Mouse (Mus musculus) cerebellum, adult 2 months (tissue): ENCODE measurements at regions not wholly inside any gene's neighbourhood (a gene's known extent, or its start where the extent isn't known, plus 50 kb on each side); places are given as distances from the start of the nearest gene placed in this dataset.

ENCODE experiments used
- DNase-seq, 2 experiments: peaks; one replicate each; pipeline ENCODE4 v3.0.0; 2021
- H3K27ac ChIP-seq: fragments of 200-500 bp; 2 replicates; pipeline ENCODE4 v1.5.1; 2012; ENCODE audit warnings: low read length, control low read depth, inconsistent platforms; ENCODE audit not compliant: insufficient read depth
- H3K27me3 ChIP-seq: fragments of 200-500 bp; 2 replicates; pipeline ENCODE4 v1.6.1; 2012; ENCODE audit warnings: inconsistent platforms, mild to moderate bottlenecking, low read length, moderate library complexity; ENCODE audit not compliant: control insufficient read depth, insufficient read depth
- H3K4me1 ChIP-seq: fragments of 200-500 bp; 2 replicates; pipeline ENCODE4 v1.6.1; 2011; ENCODE audit warnings: low read length; ENCODE audit not compliant: control insufficient read depth, insufficient read depth
- H3K4me3 ChIP-seq: fragments of 200-500 bp; replicated peaks from 2 replicates; pipeline ENCODE3; 2011; ENCODE audit warnings: mild to moderate bottlenecking, low read depth, low read length, control low read depth; ENCODE audit not compliant: insufficient read depth
- CTCF ChIP-seq: fragments of 200-500 bp; IDR thresholded peaks from 2 replicates; pipeline ENCODE4 v1.5.1; 2011; ENCODE audit warnings: low read depth, mild to moderate bottlenecking, control low read depth, low read length, moderate library complexity, borderline replicate concordance; ENCODE audit not compliant: insufficient read depth
- POLR2A ChIP-seq: fragments of 200-500 bp; IDR thresholded peaks from 2 replicates; pipeline ENCODE4 v1.6.1; 2011; ENCODE audit warnings: low read length, control low read depth, borderline replicate concordance; ENCODE audit not compliant: insufficient read depth
- WGBS: fragments of 180-500 bp; shearing (Covaris S2); methylation state at CpG from one replicate; pipeline ENCODE4 v1.1.7; 2018; 5-methylcytosine and 5-hydroxymethylcytosine counted together

DNA sequence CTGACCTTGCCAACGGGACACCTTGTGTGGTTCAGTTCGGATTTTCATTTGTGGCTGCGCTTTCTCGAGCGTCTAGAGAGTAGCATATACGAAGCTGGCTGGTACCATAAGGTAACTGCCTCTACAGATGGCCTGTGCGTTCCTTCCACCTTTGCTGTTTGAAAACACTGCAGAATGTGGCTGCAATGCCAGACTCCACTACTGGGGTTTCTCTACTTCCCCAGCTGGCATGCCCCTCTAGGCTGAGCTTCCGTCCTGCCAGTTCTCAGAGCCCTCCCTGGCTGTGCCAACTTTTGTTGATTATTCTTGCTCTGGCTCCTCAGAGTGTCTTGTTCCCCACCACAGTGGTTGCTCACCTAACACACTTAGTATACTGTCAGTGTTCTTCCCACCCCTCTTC, 120.7 kb downstream of the Tle3 start:
- WGBS = 52% methylated on average over 8 of the region's 8 CpGs

GRCm38 (mm10) chr9:61491131-61491712, 119.1 kb downstream of the Tle3 start:
- DNase-seq = no peak
- no peaks in the 10 kb centered on the region for H3K4me1 ChIP-seq
- TF ChIP-seq POLR2A (no peak), CTCF (no peak)
- no peak overlapping the region for H3K4me3 ChIP-seq
- no peaks in the 10 kb centered on the region; the same call in 1 of the 2 replicates for H3K27me3 ChIP-seq
- 61% methylated on average over 6 of the region's 6 CpGs for WGBS
- no peak overlapping the region for H3K27ac ChIP-seq

More for the DNA sequence above, 120.7 kb downstream of the Tle3 start:
- no peak overlapping the region for H3K27ac ChIP-seq
- H3K4me1 ChIP-seq = no peaks in the 10 kb centered on the region
- TF ChIP-seq CTCF = no peak
- TF ChIP-seq POLR2A = no peak
- no peak for DNase-seq
- H3K4me3 ChIP-seq = no peak overlapping the region
- no peaks in the 10 kb centered on the region; the same call in 1 of the 2 replicates for H3K27me3 ChIP-seq

GRCm38 (mm10) chr9:61489983-61490382, 117.8 kb downstream of the Tle3 start:
- H3K4me3 ChIP-seq = no peak overlapping the region
- no peaks in the 10 kb centered on the region; the same call in 1 of the 2 replicates for H3K27me3 ChIP-seq
- no peak overlapping the region for H3K27ac ChIP-seq
- 83% methylated on average over 6 of the region's 6 CpGs for WGBS
- TF ChIP-seq CTCF (no peak), POLR2A (no peak)
- no peak for DNase-seq
- no peaks in the 10 kb centered on the region for H3K4me1 ChIP-seq

DNA sequence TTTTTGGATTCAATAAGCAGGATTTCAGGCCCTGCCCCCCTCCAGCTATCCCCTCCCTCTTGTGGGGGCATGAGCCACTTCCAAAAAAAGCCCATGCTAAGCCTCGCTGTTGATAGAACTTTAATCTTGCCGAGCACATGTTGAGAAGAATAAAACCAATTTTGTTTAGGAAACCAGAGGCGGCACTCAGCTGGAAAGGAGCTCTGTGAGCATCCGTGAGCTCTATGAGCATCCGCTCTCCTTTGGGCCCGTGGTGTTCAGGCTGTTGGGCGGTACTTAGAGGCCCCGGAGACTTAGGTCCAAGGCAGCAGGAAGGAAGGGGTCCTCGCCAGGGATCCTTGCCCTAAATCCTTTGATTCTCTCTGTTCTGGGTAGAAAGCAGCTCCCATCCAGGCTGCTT, 117.0 kb downstream of the Tle3 start:
- H3K27me3 ChIP-seq = no peaks in the 10 kb centered on the region; the same call in 1 of the 2 replicates
- H3K4me3 ChIP-seq = no peak overlapping the region
- no peak overlapping the region for H3K27ac ChIP-seq
- no peak for DNase-seq
- TF ChIP-seq POLR2A (no peak), CTCF (no peak)
- WGBS = 68% methylated on average over 9 of the region's 9 CpGs
- no peaks in the 10 kb centered on the region for H3K4me1 ChIP-seq

GRCm38 (mm10) chr9:61487824-61488223, 115.7 kb downstream of the Tle3 start:
- no peaks in the 10 kb centered on the region; the same call in 1 of the 2 replicates for H3K27me3 ChIP-seq
- no peaks in the 10 kb centered on the region for H3K4me1 ChIP-seq
- no peak overlapping the region for H3K27ac ChIP-seq
- WGBS = 79% methylated on average over 12 of the region's 12 CpGs
- TF ChIP-seq POLR2A (no peak), CTCF (no peak)
- H3K4me3 ChIP-seq = no peak overlapping the region
- DNase-seq = no peak

DNA sequence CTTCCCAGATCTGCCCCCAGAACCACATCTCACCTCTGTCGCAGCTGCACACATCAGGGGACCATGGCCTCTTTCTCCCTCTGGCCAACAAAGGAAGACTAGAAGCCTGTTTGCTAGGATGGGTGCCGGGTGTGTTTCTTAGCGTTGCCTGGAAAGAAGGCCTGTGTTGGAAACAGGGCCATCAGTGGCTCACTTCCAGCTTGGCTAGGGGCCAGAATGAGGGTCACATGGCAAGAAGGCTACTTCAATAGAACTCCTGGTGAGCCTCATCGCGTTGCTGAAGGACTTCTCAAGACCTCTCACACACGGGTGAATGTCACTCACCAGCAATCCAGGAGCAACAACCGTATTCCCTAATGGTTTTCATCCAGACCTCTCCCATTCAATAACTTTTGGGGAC, 115.0 kb downstream of the Tle3 start:
- no peak for DNase-seq

GRCm38 (mm10) chr9:61484391-61484790, 112.2 kb downstream of the Tle3 start:
- DNase-seq = no peak
- H3K27me3 ChIP-seq = no peaks in the 10 kb centered on the region; the same call in 1 of the 2 replicates
- no peak overlapping the region for H3K4me3 ChIP-seq
- no peak for TF ChIP-seq CTCF
- TF ChIP-seq POLR2A = no peak
- peaks cover 5% of the 10 kb centered on the region for H3K4me1 ChIP-seq
- no peak overlapping the region for H3K27ac ChIP-seq
- 62% methylated on average over 3 of the region's 3 CpGs for WGBS

More for the DNA sequence above, 115.0 kb downstream of the Tle3 start:
- H3K27me3 ChIP-seq = no peaks in the 10 kb centered on the region; the same call in 1 of the 2 replicates
- TF ChIP-seq CTCF (no peak), POLR2A (no peak)
- no peak overlapping the region for H3K27ac ChIP-seq
- no peak overlapping the region for H3K4me3 ChIP-seq
- no peaks in the 10 kb centered on the region for H3K4me1 ChIP-seq
- 30% methylated on average over 7 of the region's 7 CpGs for WGBS

DNA sequence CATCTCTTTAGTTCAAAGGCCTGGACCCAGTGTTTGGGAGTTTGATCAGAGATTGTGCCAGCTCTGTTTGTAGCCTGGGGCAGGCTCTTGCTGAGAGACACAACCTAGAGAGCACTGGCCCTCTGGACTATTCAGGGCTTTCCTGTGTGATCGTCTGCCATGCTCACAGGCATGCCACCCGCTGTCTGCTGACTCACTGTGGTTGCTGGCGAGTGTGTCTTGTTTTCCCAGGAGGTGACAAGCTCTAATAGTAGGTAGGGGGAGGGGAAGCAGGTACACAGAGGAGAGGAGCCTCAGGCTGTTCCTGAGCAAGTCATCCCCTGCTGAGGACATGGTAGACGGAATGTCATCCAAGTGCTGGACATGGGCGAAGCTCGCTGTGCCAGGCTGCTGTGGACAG, 107.5 kb downstream of the Tle3 start:
- Histone ChIP-seq H3K4me1 (peaks cover 5% of the 10 kb centered on the region), H3K4me3 (no peak overlapping the region), H3K27ac (no peak overlapping the region), H3K27me3 (no peaks in the 10 kb centered on the region)
- WGBS = 11% methylated on average over 6 of the region's 6 CpGs
- TF ChIP-seq CTCF = no peak
- TF ChIP-seq POLR2A = no peak
- peak; percentile 55 to 77 for DNase-seq

DNA sequence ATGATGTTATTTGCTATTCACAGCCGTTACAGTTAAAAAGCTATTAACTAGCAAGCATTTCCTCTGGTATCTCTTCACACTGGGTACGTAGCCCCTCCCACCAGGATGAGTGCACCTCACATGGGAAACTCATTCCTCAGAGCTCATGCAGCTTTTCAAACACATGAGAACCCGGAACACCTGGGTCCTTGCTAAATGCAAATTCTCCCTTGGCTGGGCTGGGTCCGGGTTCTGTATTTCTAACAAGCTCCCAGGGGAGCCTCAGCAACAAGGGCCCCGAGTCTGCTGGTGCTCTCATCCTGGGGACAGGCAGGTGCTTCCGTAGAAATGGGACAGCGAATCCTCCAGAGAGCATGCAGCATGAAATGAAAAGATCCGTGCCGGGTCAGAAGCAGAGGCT, 106.7 kb downstream of the Tle3 start:
- DNase-seq = no peak
- TF ChIP-seq POLR2A (no peak), CTCF (no peak)
- H3K4me1 ChIP-seq = peaks cover 5% of the 10 kb centered on the region
- no peaks in the 10 kb centered on the region for H3K27me3 ChIP-seq
- H3K4me3 ChIP-seq = no peak overlapping the region
- no peak overlapping the region for H3K27ac ChIP-seq
- 68% methylated on average over 9 of the region's 9 CpGs for WGBS
